Mouse (Mus musculus) limb, embryonic 13.5 days (tissue): ENCODE results near the gene Bpi. TPM values are rescaled to one million over a fixed set of nuclear protein-coding genes. Genes with fewer than 3 reads are reported as not detected.

Experiments
- microRNA-seq: library from miRNA; unstranded; fragments of <30 nt; microRNA quantifications from one replicate; pipeline ENCODE4, GENCODE M21; 2016
- polyA plus RNA-seq: library from polyadenylated mRNA; unstranded; fragments of >200 nt; fragmentation: Nextera tagmentation; extraction: Ambion mirVana; gene quantifications from 2 replicates; pipeline ENCODE4 v1.2.1, GENCODE M21; 2015

The Bpi gene
- polyA plus RNA-seq, 1 experiment from 2014 or later: not detected

Small RNA genes within 50 kb of the gene (microRNA-seq; reads per million reads assigned to microRNA genes)
- gene Mir7685: not detected

Other genes starting within 250 kb of the Bpi start
- 23.8 and 25.8 TPM in 2 replicates for gene Tti1, start 229.7 kb upstream of the Bpi start, polyA plus RNA-seq
- 46.7 and 51.3 TPM in 2 replicates for gene Rprd1b, start 229.6 kb upstream of the Bpi start, polyA plus RNA-seq
- 6.2 and 7.5 TPM in 2 replicates for gene Tgm2, start 111.7 kb upstream of the Bpi start, polyA plus RNA-seq
- 16.4 and 17.4 TPM in 2 replicates for gene D630003M21Rik, start 28.9 kb upstream of the Bpi start, polyA plus RNA-seq
- 3.9 and 4.7 TPM in 2 replicates for gene Lbp, start 48.4 kb downstream of the Bpi start, polyA plus RNA-seq
- 8.7 and 9.9 TPM in 2 replicates for gene Snhg11, start 117.5 kb downstream of the Bpi start, polyA plus RNA-seq
- gene Ralgapb, start 151.8 kb downstream of the Bpi start, polyA plus RNA-seq: 17.5 and 18.6 TPM in 2 replicates
- gene Adig, start 244.5 kb downstream of the Bpi start, polyA plus RNA-seq: 0.36 and 0.47 TPM in 2 replicates